Mouse (Mus musculus) midbrain, embryonic 11.5 days (tissue): Measurements from ENCODE around the gene Gm47289. TPM values are rescaled to one million over a fixed set of nuclear protein-coding genes. Genes with fewer than 3 reads are reported as not detected.

Source experiments
- ATAC-seq: fragments of 200-750 bp; cut with Nextera tagmentation; 2 replicates; pipeline ENCODE4 v1.8.0; 2017; ENCODE audit warnings: moderate TSS enrichment, moderate library complexity; ENCODE audit not compliant: low FRiP score
- DNase-seq: peaks from one replicate; pipeline ENCODE4 v3.0.0; 2015; ENCODE audit warnings: low spot score; ENCODE audit errors: missing footprints
- H3K27ac ChIP-seq: fragments of 300-500 bp; sonication (generic); 2 replicates; pipeline ENCODE4 v1.5.1; 2014; ENCODE audit warnings: low read depth, low read length
- H3K27me3 ChIP-seq: fragments of 300-500 bp; sonication (generic); 2 replicates; pipeline ENCODE4 v1.6.1; 2014; ENCODE audit warnings: mild to moderate bottlenecking, low read length, moderate library complexity, mixed read lengths; ENCODE audit not compliant: control insufficient read depth, insufficient read depth
- H3K36me3 ChIP-seq: fragments of 300-500 bp; sonication (generic); 2 replicates; pipeline ENCODE4 v1.6.1; 2014; ENCODE audit warnings: mild to moderate bottlenecking, low read length, moderate library complexity, mixed read lengths; ENCODE audit not compliant: control insufficient read depth, insufficient read depth
- H3K4me1 ChIP-seq: fragments of 300-500 bp; sonication (generic); 2 replicates; pipeline ENCODE4 v1.6.1; 2014; ENCODE audit warnings: low read length; ENCODE audit not compliant: control insufficient read depth, insufficient read depth
- H3K4me2 ChIP-seq: fragments of 300-500 bp; sonication (generic); 2 replicates; pipeline ENCODE4 v1.6.1; 2014; ENCODE audit warnings: mild to moderate bottlenecking, moderate library complexity
- H3K4me3 ChIP-seq: fragments of 300-500 bp; sonication (generic); 2 replicates; pipeline ENCODE4 v1.5.1; 2014; ENCODE audit warnings: low read depth, low read length
- H3K9ac ChIP-seq: fragments of 300-500 bp; sonication (generic); 2 replicates; pipeline ENCODE4 v1.6.1; 2014; ENCODE audit warnings: low read length
- H3K9me3 ChIP-seq: fragments of 300-500 bp; sonication (generic); 2 replicates; pipeline ENCODE4 v1.6.1; 2016; ENCODE audit warnings: low read length; ENCODE audit not compliant: control insufficient read depth
- WGBS: fragments of 180-500 bp; shearing (Covaris S2); extraction: QIAGEN DNeasy Blood & Tissue Kit; methylation state at CpG from one replicate; pipeline ENCODE4 v1.1.7; 2014; 5-methylcytosine and 5-hydroxymethylcytosine counted together
- polyA plus RNA-seq: library from polyadenylated mRNA; unstranded; fragments of >200 nt; fragmentation: Nextera tagmentation; extraction: Ambion mirVana; gene quantifications from 2 replicates; pipeline ENCODE4 v1.2.1, GENCODE M21; 2014

The Gm47289 gene
- polyA plus RNA-seq, 1 experiment from 2014 or later, result not detected

GRCm38 (mm10) chr9:119181241-119181728, 22.3 kb downstream of the Gm47289 start:
- no peaks in the 10 kb centered on the region for H3K9me3 ChIP-seq
- ATAC-seq, result no peak
- H3K4me3 ChIP-seq, result no peak overlapping the region
- no peak overlapping the region for H3K27ac ChIP-seq
- no peaks in the 10 kb centered on the region for H3K36me3 ChIP-seq
- H3K27me3 ChIP-seq, result no peaks in the 10 kb centered on the region
- H3K4me2 ChIP-seq, result no peak overlapping the region
- no peak for DNase-seq
- H3K4me1 ChIP-seq, result no peaks in the 10 kb centered on the region
- WGBS, result 56% methylated on average over 3 of the region's 3 CpGs
- H3K9ac ChIP-seq, result no peak overlapping the region

GRCm38 (mm10) chr9:119192202-119192990, 33.4 kb downstream of the Gm47289 start:
- no peak for ATAC-seq
- 39% methylated on average over 11 of the region's 11 CpGs for WGBS
- Histone ChIP-seq H3K9me3 (no peaks in the 10 kb centered on the region), H3K4me1 (no peaks in the 10 kb centered on the region), H3K4me2 (no peak overlapping the region), H3K9ac (no peak overlapping the region), H3K27me3 (no peaks in the 10 kb centered on the region), H3K36me3 (no peaks in the 10 kb centered on the region), H3K27ac (no peak overlapping the region), H3K4me3 (no peak overlapping the region)
- DNase-seq, result no peak

GRCm38 (mm10) chr9:119199151-119199861, 40.3 kb downstream of the Gm47289 start:
- no peaks in the 10 kb centered on the region for H3K4me1 ChIP-seq
- no peak overlapping the region for H3K27ac ChIP-seq
- no peak overlapping the region for H3K9ac ChIP-seq
- no peak overlapping the region for H3K4me2 ChIP-seq
- H3K4me3 ChIP-seq, result no peak overlapping the region
- 81% methylated on average over 10 of the region's 10 CpGs for WGBS
- ATAC-seq, result no peak
- no peaks in the 10 kb centered on the region for H3K27me3 ChIP-seq
- H3K9me3 ChIP-seq, result no peaks in the 10 kb centered on the region
- no peaks in the 10 kb centered on the region for H3K36me3 ChIP-seq
- DNase-seq, result no peak

- no peaks in the 10 kb centered on the region for H3K27me3 ChIP-seq
- H3K9ac ChIP-seq, result no peak overlapping the region
- H3K4me3 ChIP-seq, result no peak overlapping the region
- H3K9me3 ChIP-seq, result no peaks in the 10 kb centered on the region
- no peaks in the 10 kb centered on the region for H3K36me3 ChIP-seq
- DNase-seq, result no peak
- no peak for ATAC-seq
- no peaks in the 10 kb centered on the region for H3K4me1 ChIP-seq
- no peak overlapping the region for H3K27ac ChIP-seq
- no peak overlapping the region for H3K4me2 ChIP-seq
- 86% methylated on average over 5 of the region's 5 CpGs for WGBS
Measured at GRCm38 (mm10) chr9:119201653-119202052, 42.7 kb downstream of the Gm47289 start.

DNA sequence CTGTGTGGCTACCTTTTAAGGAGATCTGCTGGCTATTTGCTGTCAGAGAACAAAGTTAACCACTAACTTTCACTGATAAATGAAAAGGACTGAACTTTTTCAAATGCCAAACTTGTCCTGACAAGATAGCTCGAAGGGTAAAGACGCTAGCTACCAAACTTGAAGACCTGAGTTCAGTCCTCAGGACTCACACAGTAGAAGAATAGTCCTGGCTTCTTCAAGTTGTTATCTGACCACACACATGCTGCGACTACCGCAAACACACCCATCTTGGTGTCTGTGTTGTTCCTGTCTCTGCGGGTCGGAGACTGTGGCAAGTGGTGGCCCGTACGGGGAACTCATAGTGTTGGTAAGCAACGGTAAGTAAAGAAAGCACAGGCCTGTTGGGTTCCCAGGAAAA, 44.7 kb downstream of the Gm47289 start:
- DNase-seq (no peak), ATAC-seq (no peak)
- Histone ChIP-seq H3K9me3 (no peaks in the 10 kb centered on the region), H3K4me2 (no peak overlapping the region), H3K9ac (no peak overlapping the region), H3K27ac (no peak overlapping the region), H3K4me1 (no peaks in the 10 kb centered on the region), H3K36me3 (no peaks in the 10 kb centered on the region), H3K4me3 (no peak overlapping the region), H3K27me3 (no peaks in the 10 kb centered on the region)
- WGBS, result 95% methylated on average over 9 of the region's 9 CpGs

GRCm38 (mm10) chr9:119205756-119206155, 46.8 kb downstream of the Gm47289 start:
- no peaks in the 10 kb centered on the region for H3K27me3 ChIP-seq
- no peaks in the 10 kb centered on the region for H3K4me1 ChIP-seq
- DNase-seq (no peak), ATAC-seq (no peak)
- no peaks in the 10 kb centered on the region for H3K9me3 ChIP-seq
- H3K27ac ChIP-seq, result no peak overlapping the region
- H3K36me3 ChIP-seq, result no peaks in the 10 kb centered on the region
- no peak overlapping the region for H3K9ac ChIP-seq
- no peak overlapping the region for H3K4me3 ChIP-seq
- H3K4me2 ChIP-seq, result no peak overlapping the region
- WGBS, result 87% methylated on average over 5 of the region's 5 CpGs

DNA sequence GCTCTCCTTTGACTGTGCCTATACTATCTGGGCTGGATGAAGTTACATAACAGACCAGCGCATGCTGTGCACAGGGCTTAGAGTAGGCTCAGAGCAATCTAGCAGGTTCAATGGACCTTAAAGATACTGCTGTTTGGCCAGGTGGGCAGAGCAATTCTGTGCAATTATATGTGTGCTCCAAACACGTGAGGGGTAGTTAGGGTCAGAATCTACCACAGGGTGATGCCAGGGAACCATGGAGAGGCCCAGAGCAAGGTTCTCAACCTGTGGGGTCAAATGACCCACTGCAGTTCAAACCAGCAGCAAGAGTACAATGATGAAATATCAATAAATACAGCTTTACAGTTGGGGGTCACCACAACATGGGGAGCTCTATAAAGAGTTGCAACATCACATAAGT, 47.7 kb downstream of the Gm47289 start:
- no peaks in the 10 kb centered on the region for H3K4me1 ChIP-seq
- no peak for ATAC-seq
- no peak overlapping the region for H3K27ac ChIP-seq
- no peaks in the 10 kb centered on the region for H3K36me3 ChIP-seq
- no peaks in the 10 kb centered on the region for H3K27me3 ChIP-seq
- 81% methylated on average over 2 of the region's 2 CpGs for WGBS
- no peak overlapping the region for H3K4me3 ChIP-seq
- no peak overlapping the region for H3K9ac ChIP-seq
- DNase-seq, result no peak
- H3K4me2 ChIP-seq, result no peak overlapping the region
- H3K9me3 ChIP-seq, result no peaks in the 10 kb centered on the region

- no peaks in the 10 kb centered on the region for H3K9me3 ChIP-seq
- H3K36me3 ChIP-seq, result no peaks in the 10 kb centered on the region
- H3K4me3 ChIP-seq, result no peak overlapping the region
- H3K4me1 ChIP-seq, result no peaks in the 10 kb centered on the region
- DNase-seq (no peak), ATAC-seq (no peak)
- no peak overlapping the region for H3K9ac ChIP-seq
- H3K27ac ChIP-seq, result no peak overlapping the region
- 80% methylated on average over 4 of the region's 4 CpGs for WGBS
- no peak overlapping the region for H3K4me2 ChIP-seq
- no peaks in the 10 kb centered on the region for H3K27me3 ChIP-seq
Measured at GRCm38 (mm10) chr9:119207113-119207512, 48.2 kb downstream of the Gm47289 start.

DNA sequence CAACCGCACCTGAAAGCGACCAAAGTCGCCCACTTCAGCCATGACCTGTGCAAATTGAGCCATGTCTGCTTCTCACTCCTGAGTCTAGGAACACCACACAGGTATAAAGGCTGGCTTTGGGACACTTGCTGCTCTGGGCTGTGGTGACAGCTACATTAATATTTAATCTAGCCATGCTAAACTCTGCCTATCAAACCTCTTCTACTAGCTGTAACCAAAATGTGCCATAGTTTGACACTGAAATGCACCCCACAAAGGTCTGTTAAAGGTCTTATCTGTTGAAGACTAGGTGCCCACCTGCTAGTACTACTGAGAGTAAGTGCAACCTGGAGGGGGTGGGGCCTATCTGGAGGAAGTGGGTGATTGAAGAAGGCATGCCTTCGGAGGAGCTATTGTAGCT, 50.0 kb downstream of the Gm47289 start, which contains the start of gene Slc22a13:
Gene Slc22a13 (minus strand): TSS at position 101 of the 400 bp plus-strand sequence.
- no peak within 1 kb of the TSS for H3K4me3 ChIP-seq
- ATAC-seq (no peak), DNase-seq (no peak)
- no peak within 1 kb of the TSS for H3K4me2 ChIP-seq
- no peaks in the 10 kb centered on the region for H3K4me1 ChIP-seq
- H3K9me3 ChIP-seq, result no peaks in the 10 kb centered on the region
- 93% methylated on average over 4 of the region's 4 CpGs for WGBS
- H3K9ac ChIP-seq, result no peak within 1 kb of the TSS
- no peaks in the 10 kb centered on the region for H3K36me3 ChIP-seq
- H3K27me3 ChIP-seq, result no peaks in the 10 kb centered on the region
- H3K27ac ChIP-seq, result no peak within 1 kb of the TSS
